Mouse (Mus musculus): ENCODE measurements around the gene Zbtb16. TPM values are rescaled to one million over a fixed set of nuclear protein-coding genes. Genes with fewer than 3 reads are reported as not detected.

The Zbtb16 gene
- total and polyA plus RNA-seq, 3 experiments: 15.7 to 150 (median 149) TPM

- peaks cover 16% of the 10 kb centered on the region for H3K36me3 ChIP-seq (ENCODE audit: control insufficient read depth, insufficient read depth, low read length)
- TF ChIP-seq EP300 (IDR thresholded peaks at IDR 0.05; ENCODE audit: insufficient read depth, low read depth, low read length): no peak
- no peak for TF ChIP-seq CTCF (IDR thresholded peaks at IDR 0.05)
- TF ChIP-seq POLR2A (IDR thresholded peaks at IDR 0.05; ENCODE audit: insufficient read depth, low read depth, low read length): no peak
Measured at GRCm38 (mm10) chr9:48800627-48801026, 35.4 kb downstream of the Zbtb16 start.

GRCm38 (mm10) chr9:48798044-48798443 is 38.0 kb downstream of the Zbtb16 start:
- intact Hi-C loops (cut with DNase I): no loop called here
- H3K79me2 ChIP-seq (replicated peaks; ENCODE audit: control insufficient read depth, insufficient read depth, low read length): 0 out of 2 replicates have a peak, but pooled peaks cover 1% of the 10 kb centered on the region
- H3K36me3 ChIP-seq (ENCODE audit: control insufficient read depth, insufficient read depth, low read length): peaks cover 29% of the 10 kb centered on the region
- TF ChIP-seq CTCF (IDR thresholded peaks at IDR 0.05) (no peak), POLR2A (IDR thresholded peaks at IDR 0.05; ENCODE audit: insufficient read depth, low read depth, low read length) (no peak), EP300 (IDR thresholded peaks at IDR 0.05; ENCODE audit: insufficient read depth, low read depth, low read length) (no peak)
- 87% methylated on average over 6 of the region's 6 CpGs for WGBS
- no peak overlapping the region for H3K9ac ChIP-seq (ENCODE audit: low read depth, low read length)
- DNase-seq: no peak
- H3K4me1 ChIP-seq (ENCODE audit: control insufficient read depth, insufficient read depth, low read length): peaks cover 18% of the 10 kb centered on the region
- no peaks in the 10 kb centered on the region for H3K27me3 ChIP-seq (ENCODE audit: control insufficient read depth, insufficient read depth, low read length)
- no peak overlapping the region for H3K27ac ChIP-seq
- H3K4me3 ChIP-seq: no peak overlapping the region

More at GRCm38 (mm10) chr9:48800627-48801026, 35.4 kb downstream of the Zbtb16 start:
- Histone ChIP-seq H3K27ac (no peak overlapping the region), H3K4me1 (ENCODE audit: control insufficient read depth, insufficient read depth, low read length) (peaks cover 8% of the 10 kb centered on the region), H3K79me2 (replicated peaks; ENCODE audit: control insufficient read depth, insufficient read depth, low read length) (0 out of 2 replicates have a peak, but pooled peaks cover under 1% of the 10 kb centered on the region), H3K9ac (ENCODE audit: low read depth, low read length) (no peak overlapping the region), H3K4me3 (no peak overlapping the region), H3K27me3 (ENCODE audit: control insufficient read depth, insufficient read depth, low read length) (no peaks in the 10 kb centered on the region)
- 84% methylated on average over 8 of the region's 8 CpGs for WGBS
- no peak for DNase-seq
- intact Hi-C loops (cut with DNase I): no loop called here

GRCm38 (mm10) chr9:48796267-48796822 is 39.7 kb downstream of the Zbtb16 start:
- intact Hi-C loops (cut with DNase I): no loop called here
- no peak for TF ChIP-seq POLR2A (IDR thresholded peaks at IDR 0.05; ENCODE audit: insufficient read depth, low read depth, low read length)
- no peak for TF ChIP-seq CTCF (IDR thresholded peaks at IDR 0.05)
- TF ChIP-seq EP300 (IDR thresholded peaks at IDR 0.05; ENCODE audit: insufficient read depth, low read depth, low read length): no peak
- Histone ChIP-seq H3K27me3 (ENCODE audit: control insufficient read depth, insufficient read depth, low read length) (no peaks in the 10 kb centered on the region), H3K9ac (ENCODE audit: low read depth, low read length) (no peak overlapping the region), H3K36me3 (ENCODE audit: control insufficient read depth, insufficient read depth, low read length) (peaks cover 29% of the 10 kb centered on the region), H3K79me2 (replicated peaks; ENCODE audit: control insufficient read depth, insufficient read depth, low read length) (0 out of 2 replicates have a peak, but pooled peaks cover 1% of the 10 kb centered on the region), H3K4me3 (no peak overlapping the region), H3K27ac (no peak overlapping the region), H3K4me1 (ENCODE audit: control insufficient read depth, insufficient read depth, low read length) (peaks cover 18% of the 10 kb centered on the region)
- DNase-seq: no peak
- 73% methylated on average over 11 of the region's 11 CpGs for WGBS

- Histone ChIP-seq H3K9ac (ENCODE audit: low read depth, low read length) (no peak overlapping the region), H3K36me3 (ENCODE audit: control insufficient read depth, insufficient read depth, low read length) (peaks cover 29% of the 10 kb centered on the region), H3K27me3 (ENCODE audit: control insufficient read depth, insufficient read depth, low read length) (no peaks in the 10 kb centered on the region), H3K4me1 (ENCODE audit: control insufficient read depth, insufficient read depth, low read length) (peaks cover 18% of the 10 kb centered on the region), H3K79me2 (replicated peaks; ENCODE audit: control insufficient read depth, insufficient read depth, low read length) (0 out of 2 replicates have a peak, but pooled peaks cover 1% of the 10 kb centered on the region), H3K27ac (no peak overlapping the region), H3K4me3 (no peak overlapping the region)
- 70% methylated on average over 10 of the region's 10 CpGs for WGBS
- intact Hi-C loops (cut with DNase I): no loop called here
- DNase-seq: peak in 1 of 2 experiments; percentile 34
- TF ChIP-seq POLR2A (IDR thresholded peaks at IDR 0.05; ENCODE audit: insufficient read depth, low read depth, low read length) (no peak), CTCF (IDR thresholded peaks at IDR 0.05) (no peak), EP300 (IDR thresholded peaks at IDR 0.05; ENCODE audit: insufficient read depth, low read depth, low read length) (no peak)
Measured at GRCm38 (mm10) chr9:48795740-48796139, 40.3 kb downstream of the Zbtb16 start.

GRCm38 (mm10) chr9:48795095-48795494 is 40.9 kb downstream of the Zbtb16 start:
- Histone ChIP-seq H3K9ac (ENCODE audit: low read depth, low read length) (no peak overlapping the region), H3K4me3 (no peak overlapping the region), H3K27me3 (ENCODE audit: control insufficient read depth, insufficient read depth, low read length) (no peaks in the 10 kb centered on the region), H3K36me3 (ENCODE audit: control insufficient read depth, insufficient read depth, low read length) (peaks cover 33% of the 10 kb centered on the region), H3K4me1 (ENCODE audit: control insufficient read depth, insufficient read depth, low read length) (peaks cover 18% of the 10 kb centered on the region), H3K79me2 (replicated peaks; ENCODE audit: control insufficient read depth, insufficient read depth, low read length) (0 out of 2 replicates have a peak, but pooled peaks cover 1% of the 10 kb centered on the region), H3K27ac (no peak overlapping the region)
- TF ChIP-seq CTCF (IDR thresholded peaks at IDR 0.05) (no peak), POLR2A (IDR thresholded peaks at IDR 0.05; ENCODE audit: insufficient read depth, low read depth, low read length) (no peak), EP300 (IDR thresholded peaks at IDR 0.05; ENCODE audit: insufficient read depth, low read depth, low read length) (no peak)
- WGBS: 58% methylated on average over 8 of the region's 8 CpGs
- intact Hi-C loops (cut with DNase I): no loop called here
- DNase-seq: no peak

- H3K27me3 ChIP-seq (ENCODE audit: control insufficient read depth, insufficient read depth, low read length): no peaks in the 10 kb centered on the region
- 0 out of 2 replicates have a peak, but pooled peaks cover 1% of the 10 kb centered on the region for H3K79me2 ChIP-seq (replicated peaks; ENCODE audit: control insufficient read depth, insufficient read depth, low read length)
- H3K27ac ChIP-seq: no peak overlapping the region
- intact Hi-C loops (cut with DNase I): no loop called here
- H3K36me3 ChIP-seq (ENCODE audit: control insufficient read depth, insufficient read depth, low read length): peaks cover 33% of the 10 kb centered on the region
- TF ChIP-seq EP300 (IDR thresholded peaks at IDR 0.05; ENCODE audit: insufficient read depth, low read depth, low read length): no peak
- TF ChIP-seq CTCF (IDR thresholded peaks at IDR 0.05): no peak
- TF ChIP-seq POLR2A (IDR thresholded peaks at IDR 0.05; ENCODE audit: insufficient read depth, low read depth, low read length): no peak
- no peak for DNase-seq
- H3K9ac ChIP-seq (ENCODE audit: low read depth, low read length): no peak overlapping the region
- H3K4me3 ChIP-seq: no peak overlapping the region
- WGBS: 88% methylated on average over 2 of the region's 2 CpGs
- H3K4me1 ChIP-seq (ENCODE audit: control insufficient read depth, insufficient read depth, low read length): peaks cover 19% of the 10 kb centered on the region
Measured at GRCm38 (mm10) chr9:48794463-48794862, 41.6 kb downstream of the Zbtb16 start.
